In the genomic region with DNA sequence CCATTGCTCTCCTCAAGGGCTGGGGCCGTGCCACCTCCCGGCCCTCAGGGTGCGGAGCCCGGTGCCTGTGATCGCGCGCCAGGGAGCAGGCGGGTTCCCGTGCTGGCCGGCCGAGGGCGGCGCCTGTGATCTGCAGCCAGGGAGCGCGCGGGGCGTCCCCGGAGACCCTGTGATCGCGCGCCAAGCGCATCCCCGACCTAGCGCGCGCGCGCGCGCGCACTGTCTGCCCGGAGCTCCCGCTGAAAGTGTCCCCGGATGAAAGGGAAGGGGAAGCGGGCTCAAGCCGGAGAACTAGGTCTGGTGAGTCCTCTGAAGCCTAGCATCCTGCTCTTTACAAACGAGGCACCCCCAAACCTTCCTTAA, we compare ENCODE assay signal across 8 mouse cellular contexts.
A peak's percentile ranks its signal among the peaks of the same experiment; 100 is the strongest.
DNase-seq lines count a peak whose midpoint lies in the region; ATAC-seq and TF ChIP-seq lines count a peak whose summit lies in the region.

No protein-coding gene starts in this region.

- no peak for TF ChIP-seq POLR2A in ES-Bruce4 (IDR thresholded peaks at IDR 0.05; ENCODE audit: insufficient read depth, low read length)
- TF ChIP-seq POLR2A in thymus, adult 2 months (IDR thresholded peaks at IDR 0.05; ENCODE audit: control insufficient read depth, extremely low read depth, insufficient read depth, low read length, poor library complexity) = no peak

- TF ChIP-seq CTCF in ES-Bruce4 (IDR thresholded peaks at IDR 0.05; ENCODE audit: low read depth, low read length) = no peak
- TF ChIP-seq CTCF in thymus, adult 2 months (IDR thresholded peaks at IDR 0.05; ENCODE audit: borderline replicate concordance, control insufficient read depth, extremely low read depth, insufficient read depth, low read length, poor library complexity) = no peak

- WGBS in forebrain, embryonic 13.5 days = under 1% methylated on average over 26 of the region's 37 CpGs
- under 1% methylated on average over 37 of the region's 37 CpGs for WGBS in liver, embryonic 15.5 days (ENCODE audit: insufficient replicate concordance)
- WGBS in thymus, adult 2 months = 3% methylated on average over 37 of the region's 37 CpGs

- no peak; the same call in 1 of the 2 replicates for TF ChIP-seq EP300 in ES-Bruce4 (IDR thresholded peaks at IDR 0.05; ENCODE audit: insufficient read depth, low read depth, low read length)

- H3K4me1 ChIP-seq in ES-Bruce4 (ENCODE audit: control insufficient read depth, insufficient read depth, low read length) = no peaks in the 10 kb centered on the region
- H3K4me1 ChIP-seq in forebrain, embryonic 13.5 days = peaks cover 22% of the 10 kb centered on the region
- 0 out of 2 replicates have a peak, but pooled peaks cover 6% of the 10 kb centered on the region for H3K4me1 ChIP-seq in liver, embryonic 15.5 days (replicated peaks)
- no peaks in the 10 kb centered on the region for H3K4me1 ChIP-seq in thymus, adult 2 months (replicated peaks; ENCODE audit: control insufficient read depth, insufficient read depth, low read length)

- peaks cover 2% of the 10 kb centered on the region; the same call in 1 of the 2 replicates for H3K27me3 ChIP-seq in ES-Bruce4 (ENCODE audit: control insufficient read depth, insufficient read depth, low read length, poor library complexity, severe bottlenecking)
- H3K27me3 ChIP-seq in forebrain, embryonic 13.5 days = peaks cover 39% of the 10 kb centered on the region
- H3K27me3 ChIP-seq in liver, embryonic 15.5 days = peaks cover 35% of the 10 kb centered on the region
- H3K27me3 ChIP-seq in thymus, adult 2 months (ENCODE audit: control insufficient read depth, insufficient read depth, low read length) = no peaks in the 10 kb centered on the region; the same call in 1 of the 2 replicates

- 0 out of 2 replicates have a peak overlapping the region, but pooled peaks have one; percentile 47 for H3K27ac ChIP-seq in ES-Bruce4 (ENCODE audit: insufficient read depth, low read length)
- H3K27ac ChIP-seq in forebrain, embryonic 13.5 days = no peak overlapping the region
- no peak overlapping the region for H3K27ac ChIP-seq in liver, embryonic 15.5 days (replicated peaks)
- no peak overlapping the region for H3K27ac ChIP-seq in thymus, adult 2 months (ENCODE audit: control insufficient read depth, insufficient read depth, low read length)

- H3K4me2 ChIP-seq in forebrain, embryonic 13.5 days = peak overlapping the region; percentile 95
- H3K4me2 ChIP-seq in liver, embryonic 15.5 days = peak overlapping the region; percentile 50

- peak overlapping the region; percentile 78 for H3K4me3 ChIP-seq in ES-Bruce4 (ENCODE audit: low read depth, low read length)
- peak overlapping the region; percentile 53 for H3K4me3 ChIP-seq in forebrain, embryonic 13.5 days
- H3K4me3 ChIP-seq in liver, embryonic 15.5 days (replicated peaks) = peak overlapping the region; percentile 20; the same call in 1 of the 2 replicates
- no peak overlapping the region for H3K4me3 ChIP-seq in thymus, adult 2 months (ENCODE audit: control insufficient read depth, insufficient read depth, low read length)

- DNase-seq in adrenal gland, adult 2 months = peak; percentile 23
- no peak for DNase-seq in adrenal gland, adult 18-20 months (ENCODE audit: low spot score in 2 of 2)
- DNase-seq in induced T-regulatory cell, adult 2 months (ENCODE audit: low read depth) = peak; percentile 7
- peak; percentile 76 for DNase-seq in retina, embryonic 14.5 days (ENCODE audit: low spot score)
- no peak for DNase-seq in thymus, adult 2 months

- peak overlapping the region; percentile 32; the same call in 1 of the 2 replicates for H3K9ac ChIP-seq in ES-Bruce4 (ENCODE audit: low read depth, poor library complexity, severe bottlenecking)
- H3K9ac ChIP-seq in forebrain, embryonic 13.5 days = peak overlapping the region; percentile 61
- no peak overlapping the region for H3K9ac ChIP-seq in liver, embryonic 15.5 days

- no peaks in the 10 kb centered on the region for H3K36me3 ChIP-seq in ES-Bruce4 (ENCODE audit: control insufficient read depth, insufficient read depth, low read length, poor library complexity, severe bottlenecking)
- H3K36me3 ChIP-seq in forebrain, embryonic 13.5 days (ENCODE audit: poor library complexity, severe bottlenecking) = no peaks in the 10 kb centered on the region
- no peaks in the 10 kb centered on the region for H3K36me3 ChIP-seq in liver, embryonic 15.5 days (replicated peaks)
- H3K36me3 ChIP-seq in thymus, adult 2 months (ENCODE audit: control insufficient read depth, insufficient read depth, low read length) = no peaks in the 10 kb centered on the region

- ATAC-seq in forebrain, embryonic 13.5 days = peak; percentile 69
- no peak for ATAC-seq in liver, embryonic 15.5 days (ENCODE audit: insufficient read depth)

- H3K9me3 ChIP-seq in ES-Bruce4 (replicated peaks; ENCODE audit: control insufficient read depth, insufficient read depth, low read length, poor library complexity, severe bottlenecking) = no peaks in the 10 kb centered on the region
- H3K9me3 ChIP-seq in forebrain, embryonic 13.5 days (replicated peaks) = no peaks in the 10 kb centered on the region
- no peaks in the 10 kb centered on the region for H3K9me3 ChIP-seq in liver, embryonic 15.5 days (replicated peaks)

Comparison
In these comparisons a context has a peak if more than half of its experiments do, and no peak if none do; other contexts are left out.
1. DNase-seq: peak in adrenal gland, adult 2 months (single experiment), induced T-regulatory cell, adult 2 months (single experiment) and retina, embryonic 14.5 days (single experiment); none in adrenal gland, adult 18-20 months (0 of 2) and thymus, adult 2 months (single experiment).